Mouse (Mus musculus): ENCODE data around the gene Gm33543. TPM values are rescaled to one million over a fixed set of nuclear protein-coding genes. Genes with fewer than 3 reads are reported as not detected.

The Gm33543 gene
- not detected in 2 replicates for total RNA-seq (2023)

GRCm38 (mm10) chr10:95842789-95843637 lies at the start of gene Gm33543:
Gene Gm33543, minus strand, starts transcription at chr10:95842930.

Other genes starting within 250 kb of the Gm33543 start
- not detected in 2 replicates for gene Anapc15-ps, start 169.5 kb downstream of the Gm33543 start, total RNA-seq (2023)
- 14.7 and 24.8 TPM in 2 replicates for gene Eea1, start 97.7 kb upstream of the Gm33543 start, total RNA-seq (2023)

Data from neutrophil, adult 65 days (primary cell).